Mouse (Mus musculus) spleen, postnatal 10 days (tissue): Measurements from ENCODE around the gene Camk2d.

ENCODE experiments used
- DNase-seq, 2 experiments: peaks; one replicate each; pipeline ENCODE4 v3.0.0; 2021 to 2022; ENCODE audit warnings: low spot score in 2 of 2

Gene Camk2d

GRCm38 (mm10) chr3:126810372-126811090 is 214.4 kb downstream of the Camk2d start:
- peak in 1 of 2 experiments; percentile 19 for DNase-seq

- DNase-seq: no peak
Observed at GRCm38 (mm10) chr3:126811646-126812045, 215.5 kb downstream of the Camk2d start.

GRCm38 (mm10) chr3:126822374-126822773 is 226.3 kb downstream of the Camk2d start:
- peak in 1 of 2 experiments; percentile 40 for DNase-seq

- DNase-seq: no peak
Observed at GRCm38 (mm10) chr3:126824930-126825329, 228.8 kb downstream of the Camk2d start.

GRCm38 (mm10) chr3:126826172-126826571 is 230.1 kb downstream of the Camk2d start:
- DNase-seq: no peak

- no peak for DNase-seq
Observed at GRCm38 (mm10) chr3:126827900-126828299, 231.8 kb downstream of the Camk2d start.

- no peak for DNase-seq
Observed at GRCm38 (mm10) chr3:126829817-126830216, 233.7 kb downstream of the Camk2d start.

- no peak for DNase-seq
Observed at GRCm38 (mm10) chr3:126831418-126832138, 235.5 kb downstream of the Camk2d start.

- DNase-seq: no peak
Observed at GRCm38 (mm10) chr3:126834641-126835167, 238.6 kb downstream of the Camk2d start.

- DNase-seq: no peak
Observed at GRCm38 (mm10) chr3:126842780-126843179, 246.7 kb downstream of the Camk2d start.

- no peak for DNase-seq
Observed at GRCm38 (mm10) chr3:126844809-126845208, 248.7 kb downstream of the Camk2d start.

GRCm38 (mm10) chr3:126848081-126848480 is 252.0 kb downstream of the Camk2d start:
- no peak for DNase-seq

GRCm38 (mm10) chr3:126860442-126860841 is 264.3 kb downstream of the Camk2d start:
- DNase-seq: no peak

GRCm38 (mm10) chr3:126869561-126869960 is 273.5 kb downstream of the Camk2d start:
- no peak for DNase-seq

- DNase-seq: no peak
Observed at GRCm38 (mm10) chr3:126870688-126871087, 274.6 kb downstream of the Camk2d start.

- no peak for DNase-seq
Observed at GRCm38 (mm10) chr3:126878233-126878632, 282.1 kb downstream of the Camk2d start.

- no peak for DNase-seq
Observed at GRCm38 (mm10) chr3:126886090-126886489, 290.0 kb downstream of the Camk2d start.

GRCm38 (mm10) chr3:126886644-126887043 is 290.5 kb downstream of the Camk2d start:
- DNase-seq: no peak
